Mouse (Mus musculus): ENCODE data around the gene Evl.

DNA sequence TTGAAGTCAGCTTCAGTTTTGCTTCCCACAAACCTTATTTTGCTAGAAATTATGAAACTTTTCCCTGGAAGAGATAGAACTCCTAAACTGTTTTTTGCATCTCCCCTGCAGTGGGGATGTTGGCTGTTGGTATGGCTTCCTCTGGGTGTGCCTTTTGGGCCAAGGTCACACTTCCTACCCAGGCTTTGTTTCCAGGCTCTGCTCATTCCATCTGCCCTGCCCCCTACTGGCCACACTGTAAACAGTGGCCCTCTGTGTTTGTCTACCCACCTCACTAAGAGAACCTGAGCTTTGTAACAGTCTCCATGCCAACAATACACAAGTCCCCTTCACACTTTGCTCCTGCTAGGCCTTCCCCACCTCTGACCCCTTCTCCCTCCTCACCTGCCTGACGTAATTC lies 102.8 kb downstream of the Evl start:
- no peak for TF ChIP-seq POLR2A (IDR thresholded peaks at IDR 0.05; ENCODE audit: low read depth, low read length)
- peak; percentile 55; the same call in 1 of the 2 replicates for TF ChIP-seq CTCF (IDR thresholded peaks at IDR 0.05; ENCODE audit: borderline replicate concordance, insufficient read depth, low read length)
